Comparison of ENCODE assay signal across 8 mouse cellular contexts in genomic region chr10:84438049-84438422, GRCm38 (mm10). TPM values are rescaled to one million over a fixed set of nuclear protein-coding genes. Genes with fewer than 3 reads are reported as not detected.
DNase-seq lines count a peak whose midpoint lies in the region; TF ChIP-seq lines count a peak whose summit lies in the region.

No protein-coding gene starts in this region.

- peaks cover 93% of the 10 kb centered on the region for H3K27me3 ChIP-seq in megakaryocyte, embryonic 14.5 days (replicated peaks)

- TF ChIP-seq CTCF in left cerebral cortex, adult 2 months (IDR thresholded peaks at IDR 0.05): peak; percentile 98

- peak overlapping the region; percentile 92 for H3K4me3 ChIP-seq in left cerebral cortex, adult 2 months
- H3K4me3 ChIP-seq in megakaryocyte, embryonic 14.5 days (replicated peaks): peak overlapping the region; percentile 23

- H3K9me3 ChIP-seq in megakaryocyte, embryonic 14.5 days: no peaks in the 10 kb centered on the region

- H3K4me1 ChIP-seq in megakaryocyte, embryonic 14.5 days: peaks cover 29% of the 10 kb centered on the region

- no peaks in the 10 kb centered on the region for H3K36me3 ChIP-seq in megakaryocyte, embryonic 14.5 days (replicated peaks; ENCODE audit: low read length)

- intact Hi-C loops in left cerebral cortex, adult 2 months (cut with DNase I): loop anchor here (1.0 to 10.0 kb wide), 6 partner anchors 66 to 619 kb away; no protein-coding TSS in a partner anchor

- DNase-seq in T-cell, adult 2 months (ENCODE audit: low spot score): peak; percentile 72
- peak; percentile 99 to 100 for DNase-seq in cerebellum, postnatal 36 days
- DNase-seq in gastrocnemius, adult 8-10 months (ENCODE audit: low spot score in 2 of 2): peak; percentile 87 to 89
- DNase-seq in hindlimb bud, embryonic 11.5 days (ENCODE audit: extremely low spot score, low read depth, low spot score): peak; percentile 87
- peak; percentile 98 to 99 for DNase-seq in left cerebral cortex, adult 2 months (ENCODE audit: extremely low spot score in 1 of 2, low spot score in 2 of 2)
- DNase-seq in right cerebral cortex, adult 2 months (ENCODE audit: low spot score in 2 of 2): peak; percentile 100
- DNase-seq in urinary bladder, postnatal 10 days (ENCODE audit: low spot score): peak; percentile 92

- H3K27ac ChIP-seq in left cerebral cortex, adult 2 months: peak overlapping the region; percentile 100

RNA-seq across cellular contexts. Expression of gene Nuak1, which starts 2.4 kb away (rescaled TPM):
- total RNA-seq in gastrocnemius, adult 8-10 months (2022): 10 to 100 TPM; 16.4 to 23.6 (median 17.2) TPM
- 10 to 100 TPM; 72.9 to 87.5 TPM for total RNA-seq in left cerebral cortex, adult 2 months (2021)
- 0.43 TPM in 1 of 2 replicates, not detected in the other for polyA plus RNA-seq in megakaryocyte, embryonic 14.5 days (2012; ENCODE audit: insufficient read depth, low replicate concordance)

Comparison
In these comparisons a context has a peak if more than half of its experiments do, and no peak if none do; other contexts are left out.
1. Peak in every context shown above with its lines: DNase-seq, H3K4me3 ChIP-seq and H3K27ac ChIP-seq.